Mouse (Mus musculus): Measurements from ENCODE around the gene Itgb5.

Gene Itgb5

GRCm38 (mm10) chr16:33829301-33829831 is at the start of gene Itgb5:
Gene Itgb5 (plus strand): TSS chr16:33829665.
- peak; percentile 81 to 85 for DNase-seq

GRCm38 (mm10) chr16:33781789-33782728 is 47.4 kb upstream of the Itgb5 start:
- no peak for DNase-seq

GRCm38 (mm10) chr16:33782729-33783091 is 46.8 kb upstream of the Itgb5 start:
- no peak for DNase-seq

- DNase-seq = no peak
These were observed 44.9 kb upstream of the Itgb5 start for GRCm38 (mm10) chr16:33784547-33784946.

GRCm38 (mm10) chr16:33785092-33785704 is 44.3 kb upstream of the Itgb5 start:
- no peak for DNase-seq

- DNase-seq = no peak
These were observed 42.6 kb upstream of the Itgb5 start for GRCm38 (mm10) chr16:33786657-33787390.

GRCm38 (mm10) chr16:33793846-33794791 is 35.3 kb upstream of the Itgb5 start, which contains the start of gene Muc13:
Gene Muc13 (plus strand): TSS chr16:33794037.
- DNase-seq = no peak

GRCm38 (mm10) chr16:33795106-33795505 is 34.4 kb upstream of the Itgb5 start:
- DNase-seq = no peak

GRCm38 (mm10) chr16:33795887-33796286 is 33.6 kb upstream of the Itgb5 start:
- DNase-seq = no peak

GRCm38 (mm10) chr16:33796756-33797155 is 32.7 kb upstream of the Itgb5 start:
- DNase-seq = no peak

- peak; percentile 23 to 61 for DNase-seq
These were observed 31.6 kb upstream of the Itgb5 start for GRCm38 (mm10) chr16:33797860-33798259.

- DNase-seq = no peak
These were observed 19.5 kb upstream of the Itgb5 start for GRCm38 (mm10) chr16:33810002-33810401.

GRCm38 (mm10) chr16:33818413-33819165 is 10.9 kb upstream of the Itgb5 start:
- DNase-seq = no peak

GRCm38 (mm10) chr16:33820269-33821178 is 8.9 kb upstream of the Itgb5 start:
- DNase-seq = peak; percentile 82 to 90

GRCm38 (mm10) chr16:33824603-33825002 is 4.9 kb upstream of the Itgb5 start:
- DNase-seq = no peak

GRCm38 (mm10) chr16:33828496-33828895 is 969 bp upstream of the Itgb5 start:
- DNase-seq = no peak

- DNase-seq = peak in 1 of 2 experiments; percentile 53
These were observed 512 bp downstream of the Itgb5 start for GRCm38 (mm10) chr16:33829842-33830511.

GRCm38 (mm10) chr16:33830512-33831105 is 1.1 kb downstream of the Itgb5 start:
- DNase-seq = no peak

GRCm38 (mm10) chr16:33832057-33832456 is 2.6 kb downstream of the Itgb5 start:
- DNase-seq = no peak
